Mouse (Mus musculus) left cerebral cortex, postnatal 10 days (tissue): ENCODE data around the gene Fhdc1. TPM values are rescaled to one million over a fixed set of nuclear protein-coding genes. Genes with fewer than 3 reads are reported as not detected.

ENCODE experiments used
- DNase-seq, 2 experiments: peaks; one replicate each; pipeline ENCODE4 v3.0.0; 2021 to 2022; ENCODE audit warnings: low spot score in 2 of 2, mixed read lengths in 1 of 2; ENCODE audit errors: extremely low spot score in 1 of 2
- intact Hi-C: fragments of 180-260 bp; cut with DNase I; formaldehyde crosslinking; loops from one replicate; pipeline ENCODE4 v1.15.1; 2025
- total RNA-seq, 2 experiments: library from RNA; stranded (reverse); gene quantifications; 2 replicates each; pipeline ENCODE4 v1.2.3; 2021

Fhdc1 gene
- total RNA-seq, 2 experiments from 2014 or later: 2.2 to 2.3 TPM

DNA sequence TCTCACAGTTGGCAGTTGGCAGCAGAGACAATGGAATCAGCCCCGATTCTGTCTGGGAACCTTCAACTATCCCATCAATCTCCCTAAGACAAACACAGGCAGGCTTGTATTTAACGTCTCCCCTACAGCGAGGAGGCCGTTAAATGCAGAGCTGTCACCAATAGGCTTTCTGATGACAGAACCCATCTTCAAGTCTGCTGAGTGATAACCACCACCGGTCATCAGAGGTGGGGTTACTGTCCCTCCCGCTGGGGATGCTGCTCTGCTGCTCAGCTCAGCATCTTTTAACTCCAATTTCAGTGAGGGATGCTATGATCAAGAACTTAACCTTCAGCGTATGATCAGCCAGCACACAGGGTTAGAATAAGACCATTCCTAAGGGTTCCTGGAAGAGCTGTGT lies 2.0 kb downstream of the Fhdc1 start:
- no peak for DNase-seq
- intact Hi-C loops: no loop called here

- no peak for DNase-seq
- intact Hi-C loops: no loop called here
Measured at GRCm38 (mm10) chr3:84477498-84477897, 2.7 kb downstream of the Fhdc1 start.

DNA sequence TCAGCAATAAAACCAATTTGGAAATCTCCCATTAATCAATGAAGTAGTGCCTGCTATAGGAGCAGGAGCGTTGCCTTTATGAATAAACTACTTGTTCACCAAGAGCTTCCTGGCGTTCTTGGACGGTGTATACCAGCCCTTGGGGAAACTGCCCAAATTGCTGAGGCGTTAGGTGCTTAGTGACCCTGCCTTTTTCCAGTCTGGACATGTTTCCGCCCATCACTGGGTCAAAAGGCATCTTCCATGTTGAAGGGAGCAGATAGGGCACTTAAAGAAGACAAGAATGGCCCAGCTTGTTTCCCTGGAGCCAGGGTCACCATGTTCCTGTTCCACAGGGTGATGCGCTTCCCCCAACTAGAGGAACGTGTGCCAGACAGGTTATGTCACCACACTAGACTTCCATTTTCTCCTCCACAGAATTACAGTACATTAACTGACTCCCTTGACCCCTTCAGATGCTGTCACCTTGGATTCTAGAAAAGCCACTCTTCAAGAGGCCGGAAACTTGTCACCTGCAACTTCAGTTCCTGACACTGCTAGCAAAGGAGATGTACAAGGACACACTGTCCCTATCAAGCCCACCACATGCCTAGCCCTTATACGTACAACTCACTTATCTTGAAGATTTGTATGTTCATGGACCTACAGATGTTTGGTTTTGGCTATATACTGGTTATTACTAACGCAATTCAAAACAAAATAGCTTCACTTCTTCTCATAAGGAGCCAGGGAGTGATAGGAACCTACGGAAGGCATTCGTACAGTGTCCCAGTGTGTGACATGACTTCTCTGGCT lies 5.1 kb downstream of the Fhdc1 start:
- intact Hi-C loops: no loop called here
- no peak for DNase-seq

GRCm38 (mm10) chr3:84474398-84474797 lies 5.8 kb downstream of the Fhdc1 start:
- DNase-seq: no peak
- intact Hi-C loops: no loop called here

DNA sequence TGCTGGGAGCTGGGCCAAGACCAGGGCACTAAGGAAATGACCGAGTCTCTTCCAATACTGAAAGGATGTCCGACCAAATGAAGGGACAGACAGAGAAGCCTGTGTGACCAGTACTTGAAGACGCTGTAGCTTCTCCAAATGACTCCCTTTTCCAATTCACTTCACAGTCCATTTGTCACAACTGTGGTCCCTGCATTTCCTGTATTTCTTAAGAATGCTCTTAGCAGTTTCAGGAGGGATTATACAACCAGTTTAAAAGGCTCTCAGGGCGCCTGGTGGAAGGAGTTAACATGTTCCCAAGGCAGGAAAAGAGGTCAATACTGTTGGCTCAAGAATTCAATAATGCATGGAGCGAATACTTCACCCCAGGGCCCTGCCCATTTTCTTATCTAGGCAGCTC lies 7.3 kb downstream of the Fhdc1 start:
- intact Hi-C loops: no loop called here
- DNase-seq: no peak

DNA sequence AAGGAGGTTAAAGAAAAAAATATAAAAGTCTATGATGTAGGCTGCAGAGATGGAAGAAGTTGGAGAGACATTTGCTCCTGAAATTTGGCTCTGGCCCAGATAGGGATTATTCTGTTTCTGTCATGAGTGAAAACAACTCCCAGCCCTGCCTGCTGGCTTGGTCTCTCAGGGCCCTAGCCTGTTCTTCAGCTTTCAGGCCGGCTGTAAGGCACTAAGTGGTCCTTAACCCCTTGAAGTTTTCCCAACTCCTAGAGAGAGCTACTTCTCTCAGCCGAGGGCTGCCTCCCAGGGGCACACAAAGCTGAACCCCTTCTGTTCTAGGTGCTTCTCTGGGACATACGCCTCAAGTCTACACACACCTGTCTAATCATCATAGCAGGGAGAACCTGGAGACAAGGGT lies 7.7 kb downstream of the Fhdc1 start:
- no peak for DNase-seq
- intact Hi-C loops: no loop called here

GRCm38 (mm10) chr3:84471146-84471545 lies 9.1 kb downstream of the Fhdc1 start:
- intact Hi-C loops: no loop called here

DNA sequence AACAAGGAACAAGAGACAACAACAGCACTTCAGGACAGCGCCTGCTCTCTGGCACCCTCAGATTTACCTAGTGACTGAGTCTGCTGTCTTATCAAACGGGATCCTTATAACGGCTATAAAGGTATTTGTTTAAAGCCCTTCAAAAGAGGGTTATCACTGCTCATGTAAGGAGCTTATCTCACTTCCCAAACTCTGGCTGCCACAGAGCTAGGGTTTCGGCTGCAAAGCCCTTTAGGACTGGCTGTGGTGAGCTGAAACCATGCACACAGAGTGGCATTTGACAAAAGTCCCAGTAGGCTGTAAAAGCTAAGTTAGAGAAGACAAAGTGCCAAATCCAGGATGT lies 12.1 kb downstream of the Fhdc1 start:
- intact Hi-C loops: no loop called here

More at GRCm38 (mm10) chr3:84471146-84471545, 9.1 kb downstream of the Fhdc1 start:
- no peak for DNase-seq

GRCm38 (mm10) chr3:84467419-84468110 lies 12.7 kb downstream of the Fhdc1 start:
- no peak for DNase-seq
- intact Hi-C loops: no loop called here

More for the DNA sequence above, 12.1 kb downstream of the Fhdc1 start:
- no peak for DNase-seq

- intact Hi-C loops: no loop called here
- no peak for DNase-seq
Measured at GRCm38 (mm10) chr3:84465822-84466500, 14.3 kb downstream of the Fhdc1 start.

DNA sequence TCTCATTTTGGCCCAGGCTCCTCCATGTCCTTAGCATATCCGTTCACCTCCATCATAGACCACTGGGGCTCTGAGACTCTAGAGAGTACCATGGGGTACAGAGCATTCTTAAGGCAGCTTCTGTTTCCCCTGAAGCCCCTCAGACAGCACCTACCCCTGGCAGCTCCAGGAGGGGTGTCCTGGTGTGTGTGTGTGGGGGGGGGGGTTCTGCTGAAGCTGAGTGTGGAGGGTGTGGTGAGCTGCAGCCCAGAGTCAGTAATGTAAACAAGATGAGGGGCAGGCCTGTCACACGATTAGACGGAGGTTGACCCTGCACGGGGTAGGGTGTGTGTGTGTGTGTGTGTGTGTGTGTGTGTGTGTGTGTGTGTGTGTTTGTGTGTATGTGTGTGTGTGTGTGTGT lies 18.5 kb downstream of the Fhdc1 start:
- intact Hi-C loops: no loop called here
- no peak for DNase-seq

GRCm38 (mm10) chr3:84460952-84461351 lies 19.3 kb downstream of the Fhdc1 start:
- intact Hi-C loops: no loop called here
- no peak for DNase-seq

DNA sequence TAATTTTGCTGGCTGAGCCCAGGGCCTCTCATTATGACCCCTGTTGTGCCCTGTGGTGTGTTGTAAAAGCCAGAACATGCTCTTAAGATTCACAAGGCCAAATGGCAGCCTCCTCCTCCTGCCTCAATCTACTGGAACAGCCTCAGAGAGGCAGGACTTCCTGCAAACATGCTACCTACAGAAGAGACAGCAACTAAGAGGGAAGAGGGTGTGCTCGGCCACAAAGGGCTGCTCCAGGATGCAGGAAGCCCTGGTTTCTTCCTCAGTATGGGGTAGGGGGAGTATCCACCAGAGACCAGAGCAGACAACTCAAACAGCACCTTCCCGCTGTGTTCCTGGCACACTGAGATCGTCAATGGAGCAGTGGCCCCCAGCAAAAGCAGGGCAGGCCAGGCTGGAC lies 19.7 kb downstream of the Fhdc1 start:
- intact Hi-C loops: no loop called here
- no peak for DNase-seq

GRCm38 (mm10) chr3:84455733-84456417 lies 24.4 kb downstream of the Fhdc1 start:
- intact Hi-C loops: no loop called here
- DNase-seq: peak in 1 of 2 experiments; percentile 12

DNA sequence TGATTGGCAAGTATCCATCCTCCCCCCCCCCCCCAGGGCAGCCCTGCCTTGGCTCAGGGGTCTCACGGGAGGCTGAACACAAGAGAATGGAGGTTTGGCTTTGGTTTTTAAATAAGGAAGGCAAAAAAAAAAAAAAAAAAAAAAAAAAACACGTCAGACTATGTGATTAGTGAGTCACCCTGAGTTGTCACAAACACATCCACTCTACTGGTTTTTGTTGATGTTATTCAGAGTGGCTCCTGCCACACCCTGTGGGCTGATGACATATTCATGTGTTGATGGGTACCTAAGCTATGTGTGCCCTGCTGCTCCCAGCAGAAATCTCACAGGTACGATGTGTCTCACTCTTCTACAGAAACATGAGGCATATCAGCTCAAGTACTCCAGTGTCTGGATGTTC lies 29.6 kb downstream of the Fhdc1 start:
- intact Hi-C loops: no loop called here
- no peak for DNase-seq

DNA sequence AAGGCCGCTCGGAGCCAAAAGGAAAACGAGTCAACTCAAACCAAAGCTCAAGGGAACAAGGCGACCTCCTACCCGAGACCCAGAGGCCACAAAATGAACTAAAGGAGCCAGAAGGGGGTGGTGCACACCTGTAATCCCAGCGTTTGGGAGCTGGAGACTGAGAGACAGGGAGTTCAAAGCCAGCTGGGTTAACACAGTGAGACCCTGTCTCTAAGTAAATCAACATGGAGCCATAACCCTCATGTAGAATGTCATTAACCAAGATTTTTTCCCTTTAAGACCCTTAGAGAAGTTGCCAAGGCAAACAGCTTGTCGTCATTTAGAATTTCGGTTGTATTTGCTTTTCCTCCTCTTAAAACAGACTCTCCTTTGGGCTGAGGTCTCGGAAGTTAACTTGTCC lies 31.2 kb downstream of the Fhdc1 start:
- no peak for DNase-seq
- intact Hi-C loops: no loop called here

DNA sequence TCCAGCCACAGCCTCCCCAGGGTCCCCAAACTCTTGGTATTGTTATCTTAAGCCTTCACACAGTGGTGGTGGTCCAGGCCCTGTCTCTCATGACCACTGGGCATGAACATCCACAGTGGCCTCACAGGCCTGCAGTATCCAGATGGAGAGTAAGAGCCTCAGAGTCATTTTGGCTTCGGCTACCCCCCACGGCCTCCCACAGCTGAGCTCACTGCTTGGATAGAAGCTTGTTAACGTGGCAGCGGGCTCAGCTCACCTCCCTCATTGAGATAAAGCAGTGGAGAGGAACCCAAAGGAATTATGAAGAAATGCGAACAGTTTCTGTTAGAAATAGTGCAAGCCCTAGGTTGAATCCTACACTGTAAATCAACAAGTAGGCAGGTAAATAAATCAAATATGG lies 32.4 kb downstream of the Fhdc1 start:
- DNase-seq: no peak
- intact Hi-C loops: no loop called here

- intact Hi-C loops: no loop called here
- DNase-seq: no peak
Measured at GRCm38 (mm10) chr3:84445838-84446237, 34.4 kb downstream of the Fhdc1 start.

- no peak for DNase-seq
- intact Hi-C loops: no loop called here
Measured at GRCm38 (mm10) chr3:84442890-84443289, 37.3 kb downstream of the Fhdc1 start.
